Mouse (Mus musculus) liver, embryonic 13.5 days (tissue): ENCODE measurements around the gene Fndc7. TPM values are rescaled to one million over a fixed set of nuclear protein-coding genes. Genes with fewer than 3 reads are reported as not detected.
"Not testable (repeated sequence)": the region's sequence is repeated elsewhere in the genome, so short reads cannot be mapped to it uniquely, and the experiment has no call there.

Experiments used
- ATAC-seq: fragments of 200-750 bp; cut with Nextera tagmentation; 2 replicates; pipeline ENCODE4 v1.8.0; 2017; ENCODE audit warnings: low read depth, mild to moderate bottlenecking, moderate number of reproducible peaks, moderate library complexity
- DNase-seq: peaks from one replicate; pipeline ENCODE4 v3.0.0; 2022
- H3K27ac ChIP-seq: fragments of 300-500 bp; sonication (generic); 2 replicates; pipeline ENCODE4 v1.5.1; 2015; ENCODE audit warnings: moderate library complexity, mild to moderate bottlenecking, inconsistent platforms
- H3K27me3 ChIP-seq: fragments of 300-500 bp; sonication (generic); 2 replicates; pipeline ENCODE4 v1.6.1; 2015; ENCODE audit warnings: mild to moderate bottlenecking, inconsistent platforms
- H3K36me3 ChIP-seq: fragments of 300-500 bp; sonication (generic); 2 replicates; pipeline ENCODE4 v1.6.1; 2015; ENCODE audit warnings: mild to moderate bottlenecking, inconsistent platforms
- H3K4me1 ChIP-seq: fragments of 300-500 bp; sonication (generic); replicated peaks from 2 replicates; pipeline ENCODE4 v1.6.1; 2015; ENCODE audit warnings: inconsistent platforms
- H3K4me2 ChIP-seq: fragments of 300-500 bp; sonication (generic); 2 replicates; pipeline ENCODE4 v1.6.1; 2015; ENCODE audit warnings: inconsistent platforms, mild to moderate bottlenecking, moderate library complexity
- H3K4me3 ChIP-seq: fragments of 300-500 bp; sonication (generic); replicated peaks from 2 replicates; pipeline ENCODE4 v1.5.1; 2015; ENCODE audit warnings: mild to moderate bottlenecking, inconsistent platforms
- H3K9ac ChIP-seq: fragments of 300-500 bp; sonication (generic); 2 replicates; pipeline ENCODE4 v1.6.1; 2015; ENCODE audit warnings: mild to moderate bottlenecking, inconsistent platforms
- H3K9me3 ChIP-seq: fragments of 300-500 bp; sonication (generic); replicated peaks from 2 replicates; pipeline ENCODE4 v1.6.1; 2016; ENCODE audit warnings: inconsistent platforms
- WGBS: fragments of 180-500 bp; shearing (Covaris S2); methylation state at CpG from one replicate; pipeline ENCODE4 v1.1.7; 2015; ENCODE audit not compliant: insufficient replicate concordance; 5-methylcytosine and 5-hydroxymethylcytosine counted together
- polyA plus RNA-seq: library from polyadenylated mRNA; unstranded; fragments of >200 nt; fragmentation: Nextera tagmentation; extraction: Ambion mirVana; gene quantifications from 2 replicates; pipeline ENCODE4 v1.2.1, GENCODE M21; 2015

The Fndc7 gene
- polyA plus RNA-seq, 1 experiment from 2014 or later, result 0.05 TPM

- Histone ChIP-seq H3K9ac (no peak overlapping the region), H3K9me3 (no peaks in the 10 kb centered on the region), H3K4me3 (no peak overlapping the region), H3K36me3 (peaks cover 11% of the 10 kb centered on the region; the same call in 1 of the 2 replicates), H3K27ac (no peak overlapping the region), H3K27me3 (no peaks in the 10 kb centered on the region), H3K4me1 (peaks cover 32% of the 10 kb centered on the region), H3K4me2 (peak overlapping the region; percentile 68; the same call in 1 of the 2 replicates)
- ATAC-seq, result no peak
- DNase-seq, result no peak
- WGBS, result 82% methylated on average over 6 of the region's 6 CpGs
Measured at GRCm38 (mm10) chr3:108836931-108837330, 52.9 kb downstream of the Fndc7 start.

GRCm38 (mm10) chr3:108833717-108834116 is 56.1 kb downstream of the Fndc7 start:
- WGBS, result 82% methylated on average over 1 of the region's 1 CpGs
- H3K36me3 ChIP-seq, result peaks cover 17% of the 10 kb centered on the region; the same call in 1 of the 2 replicates
- DNase-seq, result not testable (repeated sequence)

GRCm38 (mm10) chr3:108831750-108832149 is 58.1 kb downstream of the Fndc7 start:
- Histone ChIP-seq H3K4me2 (no peak overlapping the region), H3K4me1 (peaks cover 10% of the 10 kb centered on the region), H3K9ac (no peak overlapping the region), H3K4me3 (no peak overlapping the region), H3K27ac (no peak overlapping the region), H3K27me3 (no peaks in the 10 kb centered on the region), H3K9me3 (no peaks in the 10 kb centered on the region), H3K36me3 (peaks cover 18% of the 10 kb centered on the region)
- ATAC-seq, result no peak
- DNase-seq, result no peak
- 87% methylated on average over 6 of the region's 6 CpGs for WGBS

More at GRCm38 (mm10) chr3:108833717-108834116, 56.1 kb downstream of the Fndc7 start:
- peaks cover 30% of the 10 kb centered on the region for H3K4me1 ChIP-seq
- H3K9ac ChIP-seq, H3K9me3 ChIP-seq, H3K4me2 ChIP-seq, ATAC-seq, H3K4me3 ChIP-seq, H3K27ac ChIP-seq, H3K27me3 ChIP-seq: not testable (repeated sequence)

- no peak overlapping the region for H3K27ac ChIP-seq
- H3K27me3 ChIP-seq, result no peaks in the 10 kb centered on the region
- DNase-seq (no peak), ATAC-seq (no peak)
- H3K9ac ChIP-seq, result no peak overlapping the region
- peaks cover 27% of the 10 kb centered on the region for H3K36me3 ChIP-seq
- H3K9me3 ChIP-seq, result no peaks in the 10 kb centered on the region
- no peak overlapping the region for H3K4me2 ChIP-seq
- 73% methylated on average over 11 of the region's 11 CpGs for WGBS
- H3K4me1 ChIP-seq, result peaks cover 4% of the 10 kb centered on the region; the same call in 1 of the 2 replicates
- H3K4me3 ChIP-seq, result no peak overlapping the region
Measured at GRCm38 (mm10) chr3:108830493-108830892, 59.3 kb downstream of the Fndc7 start.

DNA sequence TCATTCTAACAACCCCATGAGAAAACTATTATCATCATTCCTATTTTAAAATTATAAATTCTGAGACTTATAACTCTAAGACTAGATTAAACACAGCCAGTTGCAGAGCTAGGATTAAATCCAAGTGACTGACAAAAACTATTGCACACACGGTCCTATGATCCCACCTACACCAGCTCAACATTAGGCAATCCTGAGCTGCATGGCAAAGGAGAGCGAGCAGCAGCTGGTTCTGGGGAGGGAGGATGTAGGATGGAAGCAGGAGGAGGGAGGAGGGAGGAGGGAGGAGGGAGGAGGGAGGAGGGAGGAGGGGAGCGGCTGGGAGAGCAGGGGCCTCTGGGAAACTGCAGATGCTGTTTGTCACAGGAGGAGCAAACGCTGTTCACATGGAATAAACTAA is 74.2 kb downstream of the Fndc7 start:
- H3K27ac ChIP-seq, result no peak overlapping the region
- H3K4me3 ChIP-seq, result no peak overlapping the region
- H3K4me1 ChIP-seq, result no peaks in the 10 kb centered on the region
- ATAC-seq, result no peak
- no peak overlapping the region for H3K4me2 ChIP-seq
- no peak overlapping the region for H3K9ac ChIP-seq
- 78% methylated on average over 4 of the region's 4 CpGs for WGBS
- DNase-seq, result no peak
- no peaks in the 10 kb centered on the region for H3K9me3 ChIP-seq
- peaks cover 39% of the 10 kb centered on the region for H3K36me3 ChIP-seq
- H3K27me3 ChIP-seq, result no peaks in the 10 kb centered on the region

DNA sequence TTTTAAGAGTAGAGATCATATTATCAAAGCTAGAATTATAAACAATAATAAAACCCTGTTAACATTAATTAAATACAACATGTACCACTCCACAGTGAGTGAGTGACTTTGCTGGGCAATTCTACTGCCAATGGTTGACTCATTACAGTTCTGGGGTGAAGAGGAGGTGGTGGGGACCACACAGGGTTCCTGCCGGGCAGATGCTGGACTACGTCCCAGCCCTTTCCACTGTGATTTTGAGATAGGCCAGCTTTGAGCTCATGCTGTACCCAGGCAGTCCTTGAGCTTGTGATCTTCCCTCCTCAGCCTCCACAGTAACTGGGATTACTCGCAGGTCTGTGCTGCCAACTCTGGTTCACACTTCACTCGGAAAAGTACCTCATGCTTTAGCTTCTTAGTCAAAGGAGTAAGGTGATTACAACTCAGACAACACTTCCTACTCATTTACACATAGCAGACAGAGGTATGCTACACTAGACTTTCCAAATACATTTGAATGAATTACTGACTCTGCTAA is 79.0 kb downstream of the Fndc7 start:
- H3K27me3 ChIP-seq, result no peaks in the 10 kb centered on the region
- WGBS, result 87% methylated on average over 4 of the region's 4 CpGs
- H3K4me1 ChIP-seq, result no peaks in the 10 kb centered on the region
- H3K9me3 ChIP-seq, result no peaks in the 10 kb centered on the region
- no peak overlapping the region for H3K4me2 ChIP-seq
- no peak overlapping the region for H3K27ac ChIP-seq
- no peak for DNase-seq
- H3K36me3 ChIP-seq, result peaks cover 40% of the 10 kb centered on the region
- no peak overlapping the region for H3K4me3 ChIP-seq
- ATAC-seq, result no peak
- no peak overlapping the region for H3K9ac ChIP-seq

- Histone ChIP-seq H3K9ac (no peak overlapping the region), H3K9me3 (no peaks in the 10 kb centered on the region), H3K27ac (no peak overlapping the region), H3K4me1 (no peaks in the 10 kb centered on the region), H3K4me3 (no peak overlapping the region), H3K36me3 (peaks cover 65% of the 10 kb centered on the region), H3K4me2 (no peak overlapping the region), H3K27me3 (no peaks in the 10 kb centered on the region)
- ATAC-seq, result no peak
- 82% methylated on average over 5 of the region's 5 CpGs for WGBS
- no peak for DNase-seq
Measured at GRCm38 (mm10) chr3:108805622-108806021, 84.2 kb downstream of the Fndc7 start.

Other genes starting within 250 kb of the Fndc7 start
- 44.6 and 49.3 TPM in 2 replicates for gene Clcc1, start 236.1 kb downstream of the Fndc7 start, polyA plus RNA-seq
- 35.9 and 45.0 TPM in 2 replicates for gene Gpsm2, start 167.7 kb downstream of the Fndc7 start, polyA plus RNA-seq
- 0.37 and 0.56 TPM in 2 replicates for gene Aknad1, start 150.3 kb downstream of the Fndc7 start, polyA plus RNA-seq
- gene Stxbp3, start 49.5 kb downstream of the Fndc7 start, polyA plus RNA-seq, result 19.0 and 24.6 TPM in 2 replicates
- gene Prpf38b, start 21.7 kb upstream of the Fndc7 start, polyA plus RNA-seq, result 37.9 and 52.9 TPM in 2 replicates
- 0.08 TPM in 1 of 2 replicates, not detected in the other for gene Henmt1, start 49.9 kb upstream of the Fndc7 start, polyA plus RNA-seq
- gene Gm9857, start 50.4 kb upstream of the Fndc7 start, polyA plus RNA-seq, result not detected in 2 replicates
- gene Fam102b, start 137.6 kb upstream of the Fndc7 start, polyA plus RNA-seq, result 1.6 and 1.9 TPM in 2 replicates
- not detected in 2 replicates for gene Slc25a54, start 190.5 kb upstream of the Fndc7 start, polyA plus RNA-seq
- gene Slc25a24, start 233.1 kb upstream of the Fndc7 start, polyA plus RNA-seq, result 4.9 and 5.9 TPM in 2 replicates